Mouse (Mus musculus) neutrophil, adult 83 days (primary cell): ENCODE results near the gene Arl15. TPM values are rescaled to one million over a fixed set of nuclear protein-coding genes. Genes with fewer than 3 reads are reported as not detected.

Experiments
- total RNA-seq, 2 experiments: library from RNA; stranded (reverse); gene quantifications; one replicate each; pipeline ENCODE4 v1.2.4; 2023

Gene Arl15
- 10 to 100 TPM; 12.4 to 13.9 TPM for total RNA-seq

DNA sequence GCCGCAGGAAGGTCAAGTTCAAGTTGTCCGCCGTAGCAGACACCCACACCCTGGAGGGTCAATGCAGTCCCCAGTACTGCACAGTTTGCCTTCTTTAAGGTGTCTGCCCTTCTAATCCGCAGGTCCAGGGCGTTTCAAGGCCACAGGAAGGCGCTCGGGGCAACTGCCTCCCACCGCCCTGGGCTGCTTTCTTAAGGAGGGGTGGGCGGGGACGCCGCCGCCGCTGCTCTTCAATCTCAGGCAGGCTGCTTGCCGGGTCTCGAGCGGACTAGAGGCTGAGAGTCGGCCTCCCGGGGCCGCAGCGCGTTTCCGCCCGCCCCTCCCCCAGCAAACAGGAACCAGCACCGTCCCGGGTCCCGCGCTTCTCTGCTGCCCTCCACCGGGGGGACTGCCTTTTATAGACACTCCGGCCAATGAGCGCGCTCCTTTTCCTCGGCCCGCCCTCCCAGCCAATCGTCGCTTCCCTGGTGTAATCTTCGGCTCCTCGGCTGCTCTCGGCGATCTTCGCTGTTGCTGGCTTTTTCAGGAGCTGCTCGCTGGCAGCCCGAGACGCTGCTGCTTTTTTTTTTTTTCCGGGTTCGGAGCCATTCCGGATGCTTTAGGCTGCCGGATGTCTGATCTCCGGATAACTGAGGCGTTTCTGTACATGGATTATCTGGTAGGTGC lies at the start of gene Arl15:
Arl15 (plus strand) TSS at position 467 of the 666 bp plus-strand sequence.

Other genes with a start within 250 kb of the Arl15 start
- 10 to 100 TPM; 77.6 to 94.5 TPM for gene Snx18, start 175.9 kb upstream of the Arl15 start, total RNA-seq
- gene Hspb3, start 130.8 kb upstream of the Arl15 start, total RNA-seq = not detected